Mouse (Mus musculus): ENCODE results near the gene Pfkm.

Pfkm gene

DNA sequence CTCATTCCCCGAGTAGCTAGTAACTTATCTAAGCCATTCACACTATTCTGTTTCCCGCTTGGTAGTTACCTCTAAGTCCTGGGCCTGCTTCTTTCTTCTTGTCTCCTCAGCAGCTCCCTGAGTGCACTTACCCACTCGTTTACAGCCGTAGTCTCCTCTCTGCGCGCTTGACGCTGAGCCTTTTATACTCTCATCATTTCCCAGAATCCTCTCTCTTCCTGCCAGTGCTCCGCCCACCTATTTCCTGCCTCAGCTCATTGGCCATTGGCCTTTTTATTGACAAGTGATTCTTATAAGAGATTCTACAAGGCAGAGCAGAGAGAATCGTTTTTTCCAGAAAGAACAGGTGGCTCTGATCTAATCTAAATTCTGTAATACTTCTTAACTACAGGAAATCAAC, 6.1 kb downstream of the Pfkm start:
- no peak for DNase-seq (ENCODE audit: low spot score in 2 of 2)

GRCm38 (mm10) chr15:98102401-98102800, 10.0 kb downstream of the Pfkm start:
- DNase-seq (ENCODE audit: low spot score in 2 of 2) = no peak

DNA sequence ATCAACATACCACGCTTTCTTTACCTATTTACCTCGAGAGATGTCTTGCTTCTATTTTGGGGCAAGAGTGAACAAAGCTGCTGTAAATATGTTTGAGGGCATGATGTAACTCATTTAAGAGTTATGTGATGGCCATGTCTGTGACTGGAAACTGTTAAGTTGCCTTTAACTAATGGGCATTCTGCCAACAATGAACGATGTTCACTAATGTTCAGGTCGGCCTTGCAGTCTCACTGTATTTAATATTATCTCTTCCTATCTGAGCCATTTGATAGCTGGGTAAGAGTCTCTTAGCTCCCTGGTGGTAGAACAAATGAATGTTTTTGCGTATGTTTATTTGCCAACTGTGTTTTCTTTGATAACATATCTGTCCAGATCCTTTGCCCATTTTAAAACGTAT, 14.1 kb downstream of the Pfkm start:
- no peak for DNase-seq (ENCODE audit: low spot score in 2 of 2)

- DNase-seq (ENCODE audit: low spot score in 2 of 2) = no peak
These were observed 14.8 kb downstream of the Pfkm start for GRCm38 (mm10) chr15:98107230-98107629.

GRCm38 (mm10) chr15:98107703-98108296, 15.4 kb downstream of the Pfkm start:
- no peak for DNase-seq (ENCODE audit: low spot score in 2 of 2)

DNA sequence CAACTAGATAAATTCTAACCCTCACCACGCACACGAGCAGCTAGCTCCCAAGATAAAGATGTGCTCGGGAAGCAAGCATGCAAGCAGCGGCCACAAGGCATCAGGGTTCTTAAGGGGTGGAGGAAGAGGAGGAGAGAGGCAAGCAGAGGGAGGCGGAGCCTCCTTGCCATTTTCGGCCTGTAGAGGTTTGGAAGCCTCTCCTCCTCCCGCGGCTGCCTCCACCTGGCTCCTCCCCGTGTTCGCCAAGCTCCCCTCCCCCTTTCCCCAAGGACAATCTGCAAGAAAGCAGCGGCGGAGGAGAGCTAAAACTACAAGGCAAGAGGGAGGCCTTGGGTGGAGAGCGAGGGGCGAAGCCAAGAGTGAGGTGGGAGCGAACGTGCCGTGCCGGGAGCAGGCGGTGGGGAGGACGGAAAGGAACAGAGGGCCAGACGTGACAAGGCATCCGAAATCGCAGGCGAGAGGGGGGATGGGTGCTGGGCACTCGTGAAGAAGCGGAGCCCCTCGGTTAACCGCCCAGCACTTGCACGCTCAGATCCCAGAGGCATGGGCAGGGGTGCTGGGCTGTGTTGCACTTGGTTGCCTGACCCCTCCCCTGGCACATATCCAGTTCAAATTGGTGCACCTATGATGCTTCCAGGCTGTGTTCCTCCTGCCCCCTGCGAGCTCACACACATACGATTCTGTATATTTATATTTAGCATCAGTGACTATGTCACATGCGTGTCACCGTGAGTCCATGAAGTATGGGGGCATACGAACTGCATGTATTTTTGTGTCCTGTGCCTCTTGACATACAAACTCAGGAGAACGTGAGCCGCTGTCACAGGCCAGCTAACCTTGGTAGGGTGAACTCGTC, 16.1 kb downstream of the Pfkm start:
- DNase-seq (ENCODE audit: low spot score in 2 of 2) = peak; percentile 91

GRCm38 (mm10) chr15:98111791-98112190, 19.4 kb downstream of the Pfkm start:
- no peak for DNase-seq (ENCODE audit: low spot score in 2 of 2)

- DNase-seq (ENCODE audit: low spot score in 2 of 2) = no peak
These were observed 21.9 kb downstream of the Pfkm start for GRCm38 (mm10) chr15:98114098-98114851.

- no peak for DNase-seq (ENCODE audit: low spot score in 2 of 2)
These were observed 22.7 kb downstream of the Pfkm start for GRCm38 (mm10) chr15:98114852-98115778.

- no peak for DNase-seq (ENCODE audit: low spot score in 2 of 2)
These were observed 23.4 kb downstream of the Pfkm start for GRCm38 (mm10) chr15:98115779-98116163.

- no peak for DNase-seq (ENCODE audit: low spot score in 2 of 2)
These were observed 23.9 kb downstream of the Pfkm start for GRCm38 (mm10) chr15:98116287-98116686.

GRCm38 (mm10) chr15:98119363-98119762, 27.0 kb downstream of the Pfkm start:
- DNase-seq (ENCODE audit: low spot score in 2 of 2) = no peak

DNA sequence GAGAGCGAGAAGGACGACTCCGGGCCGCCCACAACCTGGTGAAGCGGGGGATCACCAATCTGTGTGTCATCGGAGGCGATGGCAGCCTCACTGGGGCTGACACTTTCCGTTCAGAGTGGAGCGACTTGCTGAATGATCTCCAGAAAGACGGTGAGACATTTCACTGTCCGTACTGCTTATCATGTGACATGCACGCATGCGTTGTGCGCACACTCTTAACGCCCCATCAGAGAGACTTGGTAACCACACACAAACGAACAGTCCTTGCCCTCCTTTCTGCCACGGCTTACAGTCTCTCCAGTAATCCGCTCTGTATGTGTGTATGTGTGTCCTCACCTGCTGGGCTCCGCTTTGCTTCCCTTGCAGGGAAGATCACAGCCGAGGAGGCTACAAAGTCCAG, 28.4 kb downstream of the Pfkm start:
- DNase-seq (ENCODE audit: low spot score in 2 of 2) = no peak

DNA sequence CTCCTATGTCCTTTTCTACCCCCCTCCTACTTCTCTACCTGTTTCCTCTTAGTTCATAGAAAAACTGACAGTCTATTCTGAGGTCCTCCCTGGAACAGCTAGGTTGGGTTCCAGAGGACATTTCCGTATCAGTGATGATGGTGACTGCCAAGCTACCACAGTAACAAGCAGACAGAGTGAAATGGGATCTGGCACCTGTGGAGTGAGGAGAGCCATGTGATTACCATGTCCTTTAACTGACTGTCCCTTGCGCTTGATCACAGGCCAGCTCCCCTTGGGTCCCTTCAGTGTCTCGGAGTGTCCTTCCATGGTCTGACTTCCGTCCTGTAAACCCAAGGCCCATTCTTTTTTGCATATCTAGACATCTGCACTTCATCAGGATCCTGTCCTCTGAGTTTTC, 38.6 kb downstream of the Pfkm start:
- DNase-seq (ENCODE audit: low spot score in 2 of 2) = no peak

DNA sequence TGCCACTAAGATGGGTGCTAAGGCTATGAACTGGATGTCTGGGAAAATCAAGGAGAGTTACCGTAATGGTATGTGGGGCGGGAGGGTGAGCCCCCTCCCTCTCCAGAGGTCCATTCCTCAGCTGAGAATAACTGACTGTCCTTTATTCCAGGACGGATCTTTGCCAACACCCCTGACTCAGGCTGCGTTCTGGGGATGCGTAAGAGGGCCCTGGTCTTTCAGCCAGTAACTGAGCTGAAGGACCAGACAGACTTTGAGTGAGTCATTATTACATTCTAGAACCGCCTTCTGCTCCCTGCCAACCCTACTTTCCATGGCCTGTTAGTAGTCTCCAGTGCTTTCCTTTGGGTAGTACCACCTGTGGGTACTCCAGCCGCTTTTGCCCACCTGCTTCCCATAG, 39.1 kb downstream of the Pfkm start:
- no peak for DNase-seq (ENCODE audit: low spot score in 2 of 2)

DNA sequence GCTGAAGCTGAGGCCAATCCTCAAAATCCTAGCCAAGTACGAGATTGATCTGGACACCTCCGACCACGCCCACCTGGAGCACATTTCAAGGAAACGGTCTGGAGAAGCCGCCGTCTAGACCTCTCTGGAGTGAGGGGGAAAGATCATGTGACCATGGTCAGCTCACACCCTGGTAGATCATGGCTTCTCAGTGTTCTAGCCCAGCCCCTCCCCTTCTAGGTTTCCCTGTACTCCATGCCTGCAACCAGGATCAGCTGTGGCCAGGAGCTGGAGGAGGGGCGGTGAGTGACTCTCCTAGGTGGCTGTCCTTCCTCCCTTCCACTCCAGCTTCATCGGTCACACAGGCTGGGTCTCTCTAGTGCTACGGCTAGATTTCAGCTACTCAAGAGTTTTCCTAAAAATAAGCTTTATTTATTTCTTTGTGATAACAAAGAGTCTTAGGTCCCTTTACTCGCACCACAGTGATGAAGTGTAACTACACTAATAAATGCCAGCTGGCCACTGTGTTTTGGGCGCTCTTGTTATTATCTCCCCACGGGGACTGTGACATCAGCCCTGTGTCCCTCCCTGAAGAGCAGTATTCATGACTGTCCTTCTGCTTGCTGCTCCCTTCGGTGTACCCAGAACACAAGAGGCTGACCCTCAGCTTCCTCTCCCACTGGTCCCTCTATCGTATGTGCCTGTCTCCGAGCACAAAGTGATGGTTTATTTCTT, 39.7 kb downstream of the Pfkm start:
- no peak for DNase-seq (ENCODE audit: low spot score in 2 of 2)

DNA sequence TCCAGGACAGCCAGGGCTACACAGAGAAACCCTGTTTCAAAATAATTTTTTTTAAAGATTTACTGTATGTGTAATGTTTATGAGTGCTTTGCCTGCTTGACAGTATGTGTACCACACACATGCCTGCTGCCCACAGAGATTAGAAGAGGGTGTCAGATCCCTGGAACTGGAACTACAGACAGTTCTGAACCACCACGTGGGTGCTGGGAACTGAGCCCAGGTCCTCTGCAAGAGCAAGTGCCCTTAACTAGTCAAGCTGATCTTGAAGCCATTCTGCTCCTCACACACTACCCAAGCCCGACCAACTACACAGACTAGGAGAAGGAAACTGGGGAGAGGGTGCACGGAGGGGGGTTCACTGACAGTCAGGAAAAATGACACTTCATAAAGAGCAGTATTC, 41.1 kb downstream of the Pfkm start:
- no peak for DNase-seq (ENCODE audit: low spot score in 2 of 2)

- DNase-seq (ENCODE audit: low spot score in 2 of 2) = no peak
These were observed 41.6 kb downstream of the Pfkm start for GRCm38 (mm10) chr15:98134034-98134433.

DNA sequence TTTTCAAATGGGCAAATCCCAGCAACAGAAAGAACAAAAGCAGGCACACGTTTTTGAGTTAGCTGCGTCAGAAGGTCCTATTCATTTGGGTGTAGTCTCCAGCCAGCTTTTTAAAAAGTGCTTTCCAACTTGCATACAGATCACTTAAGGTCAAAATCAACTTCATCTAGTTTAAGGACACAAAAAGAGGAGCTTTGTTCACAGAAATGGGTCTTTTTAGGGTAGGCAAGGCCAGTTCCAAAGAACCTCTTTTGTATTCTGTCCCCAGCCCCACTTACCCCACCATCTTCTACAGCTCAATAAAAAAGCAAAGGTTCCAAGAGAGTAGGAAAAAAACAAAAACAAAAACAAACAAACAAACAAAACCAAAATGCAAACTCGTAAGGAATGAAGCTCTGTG, 42.3 kb downstream of the Pfkm start:
- no peak for DNase-seq (ENCODE audit: low spot score in 2 of 2)

- no peak for DNase-seq (ENCODE audit: low spot score in 2 of 2)
These were observed 43.3 kb downstream of the Pfkm start for GRCm38 (mm10) chr15:98135671-98136070.

DNA sequence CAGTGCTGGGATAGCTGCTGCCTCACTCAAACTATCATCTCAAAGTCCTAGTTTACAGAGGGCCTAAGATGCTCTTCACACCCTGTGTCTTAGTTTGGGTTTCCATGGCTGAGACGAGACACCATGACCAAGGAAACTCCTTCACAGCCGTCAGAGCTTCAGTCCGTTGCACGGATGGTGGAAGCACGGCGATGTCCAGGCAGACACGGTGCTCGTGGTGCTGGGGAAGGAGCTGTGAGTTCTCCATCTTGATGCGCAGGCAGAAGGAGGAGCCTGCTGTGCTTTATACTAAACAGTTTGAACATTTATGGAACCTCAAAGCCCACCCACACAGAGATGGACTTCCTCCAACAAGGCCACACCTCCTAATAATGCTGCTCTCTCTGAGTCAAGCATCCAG, 44.5 kb downstream of the Pfkm start:
- no peak for DNase-seq (ENCODE audit: low spot score in 2 of 2)

Data from frontal cortex, postnatal 36 days (tissue).